Mouse (Mus musculus): ENCODE measurements at regions not wholly inside any gene's neighbourhood (a gene's known extent, or its start where the extent isn't known, plus 50 kb on each side); places are given as distances from the start of the nearest gene placed in this dataset.

GRCm38 (mm10) chr1:105150624-105151465, 205.7 kb downstream of the Rnf152 start:
- no peak for ATAC-seq (replicated peaks in 1 of 2; ENCODE audit: insufficient read depth in 1 of 2, low FRiP score in 2 of 2, low TSS enrichment in 1 of 2, low read depth in 1 of 2, poor library complexity in 2 of 2, severe bottlenecking in 2 of 2)

- peak in 1 of 2 experiments; percentile 62; a peak in 2 of 4 replicates for ATAC-seq (replicated peaks in 1 of 2; ENCODE audit: insufficient read depth in 1 of 2, low FRiP score in 2 of 2, low TSS enrichment in 1 of 2, low read depth in 1 of 2, poor library complexity in 2 of 2, severe bottlenecking in 2 of 2)
Observed at GRCm38 (mm10) chr1:105148792-105149191, 207.7 kb downstream of the Rnf152 start.

DNA sequence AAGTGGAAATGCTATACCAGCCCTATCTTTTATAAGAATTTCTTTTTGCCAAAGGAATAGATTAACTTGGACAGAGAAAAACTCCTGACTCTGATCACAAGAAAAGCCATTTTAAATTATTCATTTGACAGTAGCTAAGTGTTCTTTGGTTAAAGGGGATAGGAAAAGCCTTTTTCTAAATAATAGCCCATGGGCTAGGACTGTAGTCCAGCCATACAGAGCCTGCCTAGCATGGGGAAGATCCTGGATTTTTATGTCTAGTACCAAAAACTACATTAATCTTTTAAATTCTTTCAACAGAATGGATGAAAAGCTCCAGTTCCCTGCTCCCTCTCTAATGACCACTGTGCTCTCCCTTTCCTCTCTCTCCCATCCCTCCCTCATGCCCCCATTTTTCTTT, 208.5 kb downstream of the Rnf152 start:
- no peak for ATAC-seq (replicated peaks in 1 of 2; ENCODE audit: insufficient read depth in 1 of 2, low FRiP score in 2 of 2, low TSS enrichment in 1 of 2, low read depth in 1 of 2, poor library complexity in 2 of 2, severe bottlenecking in 2 of 2)

DNA sequence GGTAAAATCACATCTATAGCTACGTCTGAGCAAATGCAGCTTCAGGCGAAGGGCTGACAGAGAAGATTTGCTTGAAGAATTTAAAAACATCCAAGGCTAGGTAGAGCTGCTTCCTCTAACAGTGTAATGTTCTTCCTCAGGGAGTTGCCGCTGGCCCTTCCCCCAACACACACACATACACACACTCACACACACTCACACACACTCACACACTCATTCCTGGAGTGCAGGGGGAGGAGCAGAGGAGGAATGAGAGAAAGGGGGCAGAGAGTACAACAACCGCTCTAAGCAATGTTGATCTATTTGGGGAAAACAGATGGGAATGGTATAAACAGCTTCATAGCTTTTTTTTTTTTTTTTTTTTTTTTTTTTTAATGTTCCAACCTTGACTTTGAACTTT, 232.6 kb downstream of the Rnf152 start:
- ATAC-seq (replicated peaks in 1 of 2; ENCODE audit: insufficient read depth in 1 of 2, low FRiP score in 2 of 2, low TSS enrichment in 1 of 2, low read depth in 1 of 2, poor library complexity in 2 of 2, severe bottlenecking in 2 of 2): no peak

- ATAC-seq (replicated peaks in 1 of 2; ENCODE audit: insufficient read depth in 1 of 2, low FRiP score in 2 of 2, low TSS enrichment in 1 of 2, low read depth in 1 of 2, poor library complexity in 2 of 2, severe bottlenecking in 2 of 2): no peak
Observed at GRCm38 (mm10) chr1:105117888-105118287, 238.6 kb downstream of the Rnf152 start.

GRCm38 (mm10) chr1:105116231-105116630, 240.3 kb downstream of the Rnf152 start:
- ATAC-seq (replicated peaks in 1 of 2; ENCODE audit: insufficient read depth in 1 of 2, low FRiP score in 2 of 2, low TSS enrichment in 1 of 2, low read depth in 1 of 2, poor library complexity in 2 of 2, severe bottlenecking in 2 of 2): no peak

DNA sequence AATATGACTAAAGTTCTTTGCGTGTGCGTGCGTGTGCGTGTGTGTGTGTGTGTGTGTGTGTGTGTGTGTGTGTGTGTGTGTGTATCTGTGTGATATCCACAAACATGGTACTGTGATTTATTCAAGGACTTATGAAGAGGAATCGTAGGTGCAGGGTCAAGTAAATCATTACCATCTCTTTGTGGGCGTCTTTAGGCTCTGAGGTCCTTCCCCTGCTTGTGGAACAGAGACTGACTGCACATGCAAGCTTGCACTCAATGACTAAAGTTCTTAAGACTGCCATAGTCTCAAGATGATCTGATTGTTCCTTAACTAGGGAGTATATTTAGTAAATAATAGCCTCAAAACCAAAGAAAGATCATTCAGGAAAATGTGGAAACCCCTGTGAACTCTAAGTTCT, 241.1 kb downstream of the Rnf152 start:
- no peak for ATAC-seq (replicated peaks in 1 of 2; ENCODE audit: insufficient read depth in 1 of 2, low FRiP score in 2 of 2, low TSS enrichment in 1 of 2, low read depth in 1 of 2, poor library complexity in 2 of 2, severe bottlenecking in 2 of 2)

GRCm38 (mm10) chr1:105114835-105115234, 241.7 kb downstream of the Rnf152 start:
- no peak for ATAC-seq (replicated peaks in 1 of 2; ENCODE audit: insufficient read depth in 1 of 2, low FRiP score in 2 of 2, low TSS enrichment in 1 of 2, low read depth in 1 of 2, poor library complexity in 2 of 2, severe bottlenecking in 2 of 2)

DNA sequence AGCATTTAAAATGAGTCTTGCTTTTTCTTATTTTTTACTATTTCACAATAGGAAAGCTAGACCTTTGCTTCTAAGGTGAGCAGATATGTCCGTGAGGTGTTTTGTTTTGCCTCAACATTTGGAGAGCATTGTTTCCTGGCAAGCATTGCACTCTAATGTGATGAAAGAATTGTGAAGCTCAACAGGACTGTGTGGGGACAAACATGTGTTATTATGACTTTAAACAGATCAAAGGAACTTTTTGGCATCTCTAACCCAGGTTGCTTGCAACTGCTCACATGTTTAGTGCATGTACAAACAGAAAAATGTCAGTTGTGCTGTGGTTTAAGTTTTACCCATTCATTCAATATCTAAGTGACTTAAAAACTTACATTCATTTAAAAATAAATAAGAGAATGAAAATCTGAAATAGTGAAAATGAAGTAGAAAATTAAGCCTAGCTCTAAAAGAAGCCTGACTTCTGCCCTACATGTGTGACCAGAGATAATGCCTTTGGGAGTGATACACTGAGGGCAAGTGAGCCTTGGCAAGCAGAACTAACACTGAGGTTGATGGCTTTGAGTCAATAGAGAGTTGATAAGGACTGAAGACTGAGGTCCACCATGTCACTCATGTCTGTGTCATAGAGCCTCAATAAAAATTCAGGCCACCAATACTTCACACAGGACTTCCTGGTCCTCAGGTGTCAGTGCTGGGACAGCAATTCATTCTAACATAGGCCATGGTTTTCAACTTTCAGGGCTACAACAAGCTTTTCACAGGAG, 243.6 kb downstream of the Rnf152 start:
- no peak for ATAC-seq (replicated peaks in 1 of 2; ENCODE audit: insufficient read depth in 1 of 2, low FRiP score in 2 of 2, low TSS enrichment in 1 of 2, low read depth in 1 of 2, poor library complexity in 2 of 2, severe bottlenecking in 2 of 2)

GRCm38 (mm10) chr1:105111236-105111635, 245.3 kb downstream of the Rnf152 start:
- ATAC-seq (replicated peaks in 1 of 2; ENCODE audit: insufficient read depth in 1 of 2, low FRiP score in 2 of 2, low TSS enrichment in 1 of 2, low read depth in 1 of 2, poor library complexity in 2 of 2, severe bottlenecking in 2 of 2): no peak

DNA sequence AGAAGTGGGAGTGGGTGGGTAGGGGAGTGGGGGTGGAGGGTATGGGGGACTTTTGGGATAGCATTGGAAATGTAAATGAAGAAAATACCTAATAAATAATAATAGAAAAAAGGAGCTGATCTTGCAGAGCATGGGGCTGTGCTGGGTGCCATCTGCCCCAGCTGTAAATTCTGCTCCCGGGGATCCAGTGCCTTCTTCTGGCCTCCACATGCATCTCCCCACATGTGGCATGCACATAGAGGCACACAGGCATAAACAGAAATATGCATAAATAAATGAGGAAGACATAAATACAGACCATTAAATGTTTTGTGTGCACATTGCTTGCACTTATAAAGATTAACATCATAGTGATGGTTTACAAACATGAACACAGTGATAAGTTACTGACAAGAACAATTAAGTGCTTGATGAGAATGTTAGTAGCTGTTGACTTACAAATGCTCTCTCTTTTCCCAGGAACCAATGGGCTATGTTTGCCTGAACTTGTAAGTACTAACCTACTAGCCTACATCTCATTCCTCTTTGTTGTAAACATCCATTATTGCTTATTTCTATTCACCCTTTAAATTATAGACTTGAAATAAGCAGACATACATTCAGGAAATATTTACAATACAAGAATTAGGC, 245.8 kb downstream of the Rnf152 start:
- no peak for ATAC-seq (replicated peaks in 1 of 2; ENCODE audit: insufficient read depth in 1 of 2, low FRiP score in 2 of 2, low TSS enrichment in 1 of 2, low read depth in 1 of 2, poor library complexity in 2 of 2, severe bottlenecking in 2 of 2)

- no peak for ATAC-seq (replicated peaks in 1 of 2; ENCODE audit: insufficient read depth in 1 of 2, low FRiP score in 2 of 2, low TSS enrichment in 1 of 2, low read depth in 1 of 2, poor library complexity in 2 of 2, severe bottlenecking in 2 of 2)
Observed at GRCm38 (mm10) chr1:105107836-105108235, 248.7 kb downstream of the Rnf152 start.

GRCm38 (mm10) chr1:105107257-105107656, 249.3 kb downstream of the Rnf152 start:
- no peak for ATAC-seq (replicated peaks in 1 of 2; ENCODE audit: insufficient read depth in 1 of 2, low FRiP score in 2 of 2, low TSS enrichment in 1 of 2, low read depth in 1 of 2, poor library complexity in 2 of 2, severe bottlenecking in 2 of 2)

- ATAC-seq (replicated peaks in 1 of 2; ENCODE audit: insufficient read depth in 1 of 2, low FRiP score in 2 of 2, low TSS enrichment in 1 of 2, low read depth in 1 of 2, poor library complexity in 2 of 2, severe bottlenecking in 2 of 2): no peak
Observed at GRCm38 (mm10) chr1:105105211-105105610, 251.3 kb downstream of the Rnf152 start.

DNA sequence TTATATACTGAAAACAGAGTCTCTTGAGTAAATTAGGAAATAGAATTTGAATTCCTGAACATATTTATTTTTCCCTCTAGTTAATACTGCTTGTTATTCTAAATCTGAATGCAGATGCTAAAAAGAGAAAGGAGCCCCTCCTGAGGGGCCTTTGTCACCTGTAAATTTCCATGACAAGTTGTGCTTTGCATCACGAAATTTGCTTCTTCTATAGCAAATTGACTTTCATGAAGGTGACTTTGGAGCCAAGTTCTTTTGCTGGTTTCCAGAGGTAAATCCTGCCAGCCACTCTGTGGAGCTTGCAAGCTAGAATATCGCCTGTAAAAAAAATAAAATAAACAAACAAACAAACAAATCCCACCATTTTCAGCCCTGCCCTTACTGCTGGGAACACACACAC, 261.4 kb downstream of the Rnf152 start:
- ATAC-seq (replicated peaks in 1 of 2; ENCODE audit: insufficient read depth in 1 of 2, low FRiP score in 2 of 2, low TSS enrichment in 1 of 2, low read depth in 1 of 2, poor library complexity in 2 of 2, severe bottlenecking in 2 of 2): no peak

DNA sequence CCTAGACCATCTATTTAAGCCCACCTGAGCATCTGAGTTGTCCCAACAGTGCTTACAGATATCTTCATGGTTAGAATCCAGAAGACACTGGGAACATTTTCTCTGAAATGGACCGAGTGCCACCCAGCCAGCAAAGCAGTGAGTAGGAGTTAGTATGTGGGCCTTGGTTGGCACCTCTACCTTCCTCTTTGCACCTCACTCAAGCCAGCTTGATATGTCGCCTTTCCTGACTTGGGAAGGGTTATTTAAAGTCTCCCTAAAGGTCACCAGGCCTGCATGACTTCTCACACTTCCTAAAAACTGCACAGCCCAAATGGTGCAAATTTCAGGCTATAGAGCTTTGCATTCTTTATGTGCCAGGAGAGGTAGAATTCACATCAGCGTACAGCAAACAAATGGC, 262.0 kb downstream of the Rnf152 start:
- no peak for ATAC-seq (replicated peaks in 1 of 2; ENCODE audit: insufficient read depth in 1 of 2, low FRiP score in 2 of 2, low TSS enrichment in 1 of 2, low read depth in 1 of 2, poor library complexity in 2 of 2, severe bottlenecking in 2 of 2)

DNA sequence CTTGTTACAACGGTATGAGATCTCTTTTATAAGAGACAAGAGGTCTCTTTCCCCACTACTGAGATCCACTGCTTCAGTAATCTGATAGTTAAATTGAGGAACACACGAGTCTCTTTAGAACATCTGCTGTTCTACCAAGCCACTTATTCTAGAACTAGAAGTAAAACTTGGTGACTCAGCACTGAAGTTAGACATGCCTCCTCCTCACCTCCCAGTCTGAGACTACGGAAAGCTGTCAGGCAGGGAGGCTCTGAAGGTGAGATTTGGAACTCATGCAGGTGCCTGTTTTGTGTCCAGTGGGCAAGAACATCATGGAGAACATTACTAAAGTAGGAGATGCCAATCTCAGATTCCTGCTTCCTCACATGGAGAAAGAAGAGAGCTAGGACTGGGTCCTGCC, 262.6 kb downstream of the Rnf152 start:
- no peak for ATAC-seq (replicated peaks in 1 of 2; ENCODE audit: insufficient read depth in 1 of 2, low FRiP score in 2 of 2, low TSS enrichment in 1 of 2, low read depth in 1 of 2, poor library complexity in 2 of 2, severe bottlenecking in 2 of 2)

DNA sequence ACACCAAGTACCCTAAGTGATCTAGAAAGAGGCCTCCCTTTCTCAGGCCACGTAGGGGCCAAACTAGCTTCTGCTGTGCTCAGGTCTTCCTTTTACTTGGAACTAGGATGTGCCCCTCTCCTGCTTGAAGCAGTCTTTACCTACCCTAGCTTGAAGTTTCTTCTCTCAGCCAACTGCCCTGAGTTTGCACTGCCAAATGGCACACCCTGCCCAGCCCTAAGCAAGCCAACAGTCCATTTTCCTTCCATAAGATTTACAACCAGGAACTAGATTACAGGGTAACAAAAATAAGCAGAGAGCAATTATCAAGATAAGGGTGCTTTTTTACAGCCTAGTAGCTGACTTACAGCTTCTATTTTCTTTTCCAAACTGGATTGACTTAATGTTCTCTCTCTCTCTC, 263.5 kb downstream of the Rnf152 start:
- no peak for ATAC-seq (replicated peaks in 1 of 2; ENCODE audit: insufficient read depth in 1 of 2, low FRiP score in 2 of 2, low TSS enrichment in 1 of 2, low read depth in 1 of 2, poor library complexity in 2 of 2, severe bottlenecking in 2 of 2)
